Mouse (Mus musculus): ENCODE data around the gene Supt20. TPM values are rescaled to one million over a fixed set of nuclear protein-coding genes. Genes with fewer than 3 reads are reported as not detected.
A peak's percentile ranks its signal among the peaks of the same experiment; 100 is the strongest.

Supt20 gene
- polyA plus RNA-seq, 1 experiment, result 57.6 TPM

- no peak overlapping the region for H3K4me3 ChIP-seq (replicated peaks; ENCODE audit: insufficient read depth, low read depth, low read length)
- 52% methylated on average over 5 of the region's 5 CpGs for WGBS
- H3K27ac ChIP-seq (ENCODE audit: insufficient read depth, low read length), result no peak overlapping the region
- no peaks in the 10 kb centered on the region for H3K27me3 ChIP-seq (ENCODE audit: control insufficient read depth, insufficient read depth, low read length)
- no peaks in the 10 kb centered on the region; the same call in 1 of the 2 replicates for H3K4me1 ChIP-seq (ENCODE audit: control insufficient read depth, insufficient read depth, low read length)
- DNase-seq, result no peak
- no peak for TF ChIP-seq POLR2A (IDR thresholded peaks at IDR 0.05; ENCODE audit: borderline replicate concordance, insufficient read depth, low read length)
- TF ChIP-seq CTCF (IDR thresholded peaks at IDR 0.05; ENCODE audit: borderline replicate concordance, insufficient read depth, low read depth, low read length), result peak; percentile 40; the same call in 1 of the 2 replicates
Observed at GRCm38 (mm10) chr3:54745799-54746198, 53.2 kb downstream of the Supt20 start.

- H3K27me3 ChIP-seq (ENCODE audit: control insufficient read depth, insufficient read depth, low read length), result no peaks in the 10 kb centered on the region
- 77% methylated on average over 4 of the region's 4 CpGs for WGBS
- DNase-seq, result no peak
- no peak overlapping the region for H3K4me3 ChIP-seq (replicated peaks; ENCODE audit: insufficient read depth, low read depth, low read length)
- H3K4me1 ChIP-seq (ENCODE audit: control insufficient read depth, insufficient read depth, low read length), result no peaks in the 10 kb centered on the region
- TF ChIP-seq CTCF (IDR thresholded peaks at IDR 0.05; ENCODE audit: borderline replicate concordance, insufficient read depth, low read depth, low read length) (no peak), POLR2A (IDR thresholded peaks at IDR 0.05; ENCODE audit: borderline replicate concordance, insufficient read depth, low read length) (no peak)
- no peak overlapping the region for H3K27ac ChIP-seq (ENCODE audit: insufficient read depth, low read length)
Observed at GRCm38 (mm10) chr3:54753411-54753810, 60.8 kb downstream of the Supt20 start.

GRCm38 (mm10) chr3:54755145-54756041 is 62.8 kb downstream of the Supt20 start, which contains the start of gene Smad9:
Smad9 (plus strand) TSS chr3:54755582.
- peak within 1 kb of the TSS; percentile 56 for H3K4me3 ChIP-seq (replicated peaks; ENCODE audit: insufficient read depth, low read depth, low read length)
- H3K27me3 ChIP-seq (ENCODE audit: control insufficient read depth, insufficient read depth, low read length), result no peaks in the 10 kb centered on the region
- under 1% methylated on average over 66 of the region's 66 CpGs for WGBS
- H3K4me1 ChIP-seq (ENCODE audit: control insufficient read depth, insufficient read depth, low read length), result no peaks in the 10 kb centered on the region
- H3K27ac ChIP-seq (ENCODE audit: insufficient read depth, low read length), result peak within 1 kb of the TSS; percentile 51; the same call in 1 of the 2 replicates
- DNase-seq, result peak; percentile 77 to 80
- TF ChIP-seq CTCF (IDR thresholded peaks at IDR 0.05; ENCODE audit: borderline replicate concordance, insufficient read depth, low read depth, low read length), result no peak
- TF ChIP-seq POLR2A (IDR thresholded peaks at IDR 0.05; ENCODE audit: borderline replicate concordance, insufficient read depth, low read length), result 0 out of 2 replicates have a peak, but pooled peaks have one; percentile 34

- H3K4me3 ChIP-seq (replicated peaks; ENCODE audit: insufficient read depth, low read depth, low read length), result peak overlapping the region; percentile 56
- H3K4me1 ChIP-seq (ENCODE audit: control insufficient read depth, insufficient read depth, low read length), result no peaks in the 10 kb centered on the region
- 1% methylated on average over 11 of the region's 11 CpGs for WGBS
- TF ChIP-seq POLR2A (IDR thresholded peaks at IDR 0.05; ENCODE audit: borderline replicate concordance, insufficient read depth, low read length), result no peak
- no peak for TF ChIP-seq CTCF (IDR thresholded peaks at IDR 0.05; ENCODE audit: borderline replicate concordance, insufficient read depth, low read depth, low read length)
- peak; percentile 46 to 48 for DNase-seq
- no peaks in the 10 kb centered on the region for H3K27me3 ChIP-seq (ENCODE audit: control insufficient read depth, insufficient read depth, low read length)
- H3K27ac ChIP-seq (ENCODE audit: insufficient read depth, low read length), result peak overlapping the region; percentile 48; the same call in 1 of the 2 replicates
Observed at GRCm38 (mm10) chr3:54756058-54756457, 63.5 kb downstream of the Supt20 start.

GRCm38 (mm10) chr3:54757446-54757845 is 64.8 kb downstream of the Supt20 start:
- no peak overlapping the region for H3K4me3 ChIP-seq (replicated peaks; ENCODE audit: insufficient read depth, low read depth, low read length)
- H3K27me3 ChIP-seq (ENCODE audit: control insufficient read depth, insufficient read depth, low read length), result no peaks in the 10 kb centered on the region
- WGBS, result 94% methylated on average over 8 of the region's 8 CpGs
- no peak for DNase-seq
- H3K4me1 ChIP-seq (ENCODE audit: control insufficient read depth, insufficient read depth, low read length), result no peaks in the 10 kb centered on the region
- no peak overlapping the region for H3K27ac ChIP-seq (ENCODE audit: insufficient read depth, low read length)
- no peak for TF ChIP-seq CTCF (IDR thresholded peaks at IDR 0.05; ENCODE audit: borderline replicate concordance, insufficient read depth, low read depth, low read length)

GRCm38 (mm10) chr3:54759211-54759610 is 66.6 kb downstream of the Supt20 start:
- H3K4me3 ChIP-seq (replicated peaks; ENCODE audit: insufficient read depth, low read depth, low read length), result no peak overlapping the region
- no peaks in the 10 kb centered on the region for H3K27me3 ChIP-seq (ENCODE audit: control insufficient read depth, insufficient read depth, low read length)
- no peak overlapping the region for H3K27ac ChIP-seq (ENCODE audit: insufficient read depth, low read length)
- 83% methylated on average over 9 of the region's 9 CpGs for WGBS
- H3K4me1 ChIP-seq (ENCODE audit: control insufficient read depth, insufficient read depth, low read length), result no peaks in the 10 kb centered on the region; the same call in 1 of the 2 replicates
- DNase-seq, result no peak
- TF ChIP-seq CTCF (IDR thresholded peaks at IDR 0.05; ENCODE audit: borderline replicate concordance, insufficient read depth, low read depth, low read length), result no peak

- Histone ChIP-seq H3K4me1 (ENCODE audit: control insufficient read depth, insufficient read depth, low read length) (no peaks in the 10 kb centered on the region; the same call in 1 of the 2 replicates), H3K27ac (ENCODE audit: insufficient read depth, low read length) (no peak overlapping the region), H3K4me3 (replicated peaks; ENCODE audit: insufficient read depth, low read depth, low read length) (no peak overlapping the region), H3K27me3 (ENCODE audit: control insufficient read depth, insufficient read depth, low read length) (no peaks in the 10 kb centered on the region)
- 63% methylated on average over 15 of the region's 15 CpGs for WGBS
- DNase-seq, result no peak
- TF ChIP-seq CTCF (IDR thresholded peaks at IDR 0.05; ENCODE audit: borderline replicate concordance, insufficient read depth, low read depth, low read length) (no peak), POLR2A (IDR thresholded peaks at IDR 0.05; ENCODE audit: borderline replicate concordance, insufficient read depth, low read length) (no peak)
Observed at GRCm38 (mm10) chr3:54760321-54761115, 67.9 kb downstream of the Supt20 start.
